ENCODE assay signal across 9 mouse cellular contexts in the genomic region with DNA sequence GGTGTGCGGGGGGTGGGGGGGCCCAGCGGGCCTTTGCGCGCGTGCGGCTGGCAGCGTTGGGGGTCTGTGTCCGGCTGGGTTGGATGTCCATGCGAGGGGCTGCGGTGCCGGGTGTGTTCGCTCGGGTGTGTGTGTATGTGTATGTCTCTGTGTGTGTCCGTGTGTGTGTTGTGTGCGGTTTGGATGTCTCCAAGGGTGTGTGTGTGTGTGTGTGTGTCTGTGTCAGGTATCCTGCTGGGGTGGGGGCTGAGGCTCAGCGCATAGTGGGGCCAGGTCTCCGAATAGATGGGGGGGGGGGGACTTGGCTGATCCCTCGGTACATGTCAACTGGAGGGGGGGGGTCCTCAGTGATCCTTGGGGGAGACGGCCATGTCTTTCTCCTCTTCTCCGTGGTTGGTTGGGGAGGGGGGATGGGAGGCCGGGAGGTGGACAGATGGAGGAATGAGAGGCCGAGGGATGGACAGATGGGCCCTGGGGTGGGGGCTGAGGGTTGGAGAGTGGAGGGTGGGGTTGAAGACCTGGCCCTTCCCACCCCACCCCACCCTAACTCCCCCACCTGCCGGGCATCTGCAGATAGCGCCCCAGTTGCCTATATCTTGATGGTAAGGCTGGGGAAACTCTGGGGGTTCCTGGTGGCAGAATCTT. TPM values are rescaled to one million over a fixed set of nuclear protein-coding genes. Genes with fewer than 3 reads are reported as not detected.
A peak's percentile ranks its signal among the peaks of the same experiment; 100 is the strongest.
DNase-seq lines count a peak whose midpoint lies in the region; ATAC-seq and TF ChIP-seq lines count a peak whose summit lies in the region.
"Had no signal": no experiment of that assay in that cellular context is flagged by ENCODE, and none has a peak within 500 bp of the region (broad histone marks: within the 10 kb centered on the region; RNA-seq: fewer than 3 reads in every experiment).

No protein-coding gene starts in this region.

- WGBS in heart, embryonic 15.5 days = 3% methylated on average over 23 of the region's 24 CpGs
- WGBS in forebrain, embryonic 12.5 days = 0% methylated on average over 24 of the region's 24 CpGs
- 2% methylated on average over 24 of the region's 24 CpGs for WGBS in liver, embryonic 15.5 days (ENCODE audit: insufficient replicate concordance)

- no peaks in the 10 kb centered on the region for H3K27me3 ChIP-seq in heart, embryonic 15.5 days
- H3K27me3 ChIP-seq in MEL (ENCODE audit: control insufficient read depth in 1 of 2, insufficient read depth in 2 of 2, low read length in 2 of 2) = no peaks in the 10 kb centered on the region
- no peaks in the 10 kb centered on the region for H3K27me3 ChIP-seq in forebrain, embryonic 12.5 days
- H3K27me3 ChIP-seq in liver, embryonic 15.5 days = peaks cover 33% of the 10 kb centered on the region

- intact Hi-C loops in heart, postnatal 36 days (cut with DNase I) = no loop called here

- DNase-seq in heart, postnatal 36 days = no peak
- DNase-seq in MEL (ENCODE audit: low read depth, low spot score) = no peak
- no peak for DNase-seq in layer of hippocampus, adult 18-20 months (ENCODE audit: low spot score in 2 of 2)
- DNase-seq in spleen, adult 12 weeks (ENCODE audit: low spot score) = no peak

- H3K27ac ChIP-seq in heart, embryonic 15.5 days = no peak overlapping the region
- H3K27ac ChIP-seq in MEL (ENCODE audit: control insufficient read depth, low read depth, low read length) = no peak overlapping the region
- peak overlapping the region; percentile 76 for H3K27ac ChIP-seq in forebrain, embryonic 12.5 days
- H3K27ac ChIP-seq in liver, embryonic 15.5 days (replicated peaks) = no peak overlapping the region

- TF ChIP-seq CTCF in MEL (IDR thresholded peaks at IDR 0.05 in 2 of 3, conservative IDR thresholded peaks at IDR 0.05 in 1 of 3; ENCODE audit: control insufficient read depth in 1 of 3, insufficient read depth in 1 of 3, low read depth in 2 of 3, low read length in 3 of 3, poor library complexity in 1 of 3, severe bottlenecking in 1 of 3) = no peak

- ATAC-seq in heart, embryonic 15.5 days (replicated peaks; ENCODE audit: insufficient number of reproducible peaks, insufficient read depth, low FRiP score, low read depth) = no peak
- ATAC-seq in forebrain, embryonic 12.5 days (ENCODE audit: low FRiP score) = peak; percentile 31; the same call in 1 of the 2 replicates
- no peak for ATAC-seq in liver, embryonic 15.5 days (ENCODE audit: insufficient read depth)
- no peak for ATAC-seq in activated CD4-positive, CD25-positive, alpha-beta regulatory T cell, adult 4 months

- peak overlapping the region; percentile 99 for H3K4me2 ChIP-seq in heart, embryonic 15.5 days
- peak overlapping the region; percentile 91 for H3K4me2 ChIP-seq in forebrain, embryonic 12.5 days
- peak overlapping the region; percentile 86 for H3K4me2 ChIP-seq in liver, embryonic 15.5 days

- H3K9me3 ChIP-seq in heart, embryonic 15.5 days (replicated peaks) = no peaks in the 10 kb centered on the region
- no peaks in the 10 kb centered on the region for H3K9me3 ChIP-seq in MEL (replicated peaks; ENCODE audit: insufficient read depth, low read length)
- H3K9me3 ChIP-seq in forebrain, embryonic 12.5 days = no peaks in the 10 kb centered on the region
- H3K9me3 ChIP-seq in liver, embryonic 15.5 days (replicated peaks) = no peaks in the 10 kb centered on the region

- no peak for TF ChIP-seq EP300 in MEL (IDR thresholded peaks at IDR 0.05; ENCODE audit: low read depth in 1 of 2, low read length in 2 of 2)

- TF ChIP-seq RAD21 in MEL (IDR thresholded peaks at IDR 0.05; ENCODE audit: low read depth, low read length) = no peak

- H3K4me3 ChIP-seq in heart, embryonic 15.5 days = peak overlapping the region; percentile 84
- H3K4me3 ChIP-seq in MEL (ENCODE audit: control insufficient read depth in 1 of 2, insufficient read depth in 1 of 2, low read depth in 2 of 2, low read length in 2 of 2) = peak overlapping the region; percentile 56 to 83
- peak overlapping the region; percentile 91 for H3K4me3 ChIP-seq in forebrain, embryonic 12.5 days (replicated peaks)
- peak overlapping the region; percentile 62 for H3K4me3 ChIP-seq in liver, embryonic 15.5 days (replicated peaks)

- peaks cover 10% of the 10 kb centered on the region; the same call in 1 of the 2 replicates for H3K4me1 ChIP-seq in heart, embryonic 15.5 days (replicated peaks)
- peaks cover 0 to 4% of the 10 kb centered on the region in 2 experiments; a peak in 2 of 4 replicates for H3K4me1 ChIP-seq in MEL (ENCODE audit: control insufficient read depth in 1 of 2, insufficient read depth in 2 of 2, low read length in 2 of 2)
- H3K4me1 ChIP-seq in forebrain, embryonic 12.5 days = peaks cover 13% of the 10 kb centered on the region
- peaks cover 4% of the 10 kb centered on the region for H3K4me1 ChIP-seq in liver, embryonic 15.5 days (replicated peaks)

- no peaks in the 10 kb centered on the region for H3K79me2 ChIP-seq in MEL (ENCODE audit: control insufficient read depth, insufficient read depth, low read length, poor library complexity)

- H3K36me3 ChIP-seq in heart, embryonic 15.5 days = no peaks in the 10 kb centered on the region
- no peaks in the 10 kb centered on the region for H3K36me3 ChIP-seq in MEL (ENCODE audit: control insufficient read depth in 1 of 2, insufficient read depth in 2 of 2, low read length in 2 of 2)
- peaks cover 30% of the 10 kb centered on the region for H3K36me3 ChIP-seq in forebrain, embryonic 12.5 days (replicated peaks)
- H3K36me3 ChIP-seq in liver, embryonic 15.5 days (replicated peaks) = no peaks in the 10 kb centered on the region

- peak overlapping the region; percentile 78 for H3K9ac ChIP-seq in heart, embryonic 15.5 days
- peak overlapping the region; percentile 69 for H3K9ac ChIP-seq in MEL (ENCODE audit: control insufficient read depth, low read depth, low read length, poor library complexity, severe bottlenecking)
- H3K9ac ChIP-seq in forebrain, embryonic 12.5 days = peak overlapping the region; percentile 94
- H3K9ac ChIP-seq in liver, embryonic 15.5 days = peak overlapping the region; percentile 30; the same call in 1 of the 2 replicates

- no peak for TF ChIP-seq POLR2A in MEL (IDR thresholded peaks at IDR 0.05; ENCODE audit: control insufficient read depth in 1 of 2, insufficient read depth in 1 of 2, low read depth in 1 of 2, low read length in 2 of 2, poor library complexity in 1 of 2)

RNA-seq across cellular contexts. Expression of gene Lrfn1, which starts 0.7 kb away (rescaled TPM):
- polyA plus RNA-seq in heart, embryonic 15.5 days (2015; fragmentation: Nextera tagmentation; extraction: Ambion mirVana) = 1.1 and 1.5 TPM in 2 replicates
- under 1 TPM; 0.38 to 0.86 TPM for total RNA-seq in heart, postnatal 36 days (2021)
- 1.2 and 1.9 TPM in 2 replicates for total RNA-seq in MEL (2012; rRNA removed)
- 1 to 10 TPM in 1 of 2 experiments, not detected in 1; 5.8 TPM for polyA plus RNA-seq in MEL (2012; ENCODE audit: insufficient read depth in 1 of 2, insufficient read length in 2 of 2, low read depth in 1 of 2, low replicate concordance in 2 of 2, missing spikeins in 1 of 2)
- 6.7 and 8.8 TPM in 2 replicates for polyA plus RNA-seq in forebrain, embryonic 12.5 days (2016; fragmentation: Nextera tagmentation; extraction: Ambion mirVana)
- 0.09 and 0.20 TPM in 2 replicates for polyA plus RNA-seq in liver, embryonic 15.5 days (2015; fragmentation: Nextera tagmentation; extraction: Ambion mirVana)
- total RNA-seq in layer of hippocampus, adult 18-20 months (2021) = 10 to 100 TPM; 75.5 to 81.1 TPM
- polyA plus RNA-seq in activated CD4-positive, CD25-positive, alpha-beta regulatory T cell, adult 4 months (2017; shearing (Covaris generic)) = not detected

RNA-seq across cellular contexts. Expression of gene Gmfg, which starts 15.2 kb away (rescaled TPM):
- polyA plus RNA-seq in heart, embryonic 15.5 days (2015; fragmentation: Nextera tagmentation; extraction: Ambion mirVana) = 9.6 and 20.9 TPM in 2 replicates
- total RNA-seq in heart, postnatal 36 days (2021) = 1 to 10 TPM; 4.6 to 7.2 TPM
- total RNA-seq in MEL (2012; rRNA removed) = 25.1 and 31.2 TPM in 2 replicates
- 10 to 100 TPM in 1 of 2 experiments, not detected in 1; 25.0 TPM for polyA plus RNA-seq in MEL (2012; ENCODE audit: insufficient read depth in 1 of 2, insufficient read length in 2 of 2, low read depth in 1 of 2, low replicate concordance in 2 of 2, missing spikeins in 1 of 2)
- 3.4 and 4.5 TPM in 2 replicates for polyA plus RNA-seq in forebrain, embryonic 12.5 days (2016; fragmentation: Nextera tagmentation; extraction: Ambion mirVana)
- 32.4 and 35.6 TPM in 2 replicates for polyA plus RNA-seq in liver, embryonic 15.5 days (2015; fragmentation: Nextera tagmentation; extraction: Ambion mirVana)
- total RNA-seq in layer of hippocampus, adult 18-20 months (2021) = 1 to 10 TPM; 2.2 to 2.4 TPM
- polyA plus RNA-seq in activated CD4-positive, CD25-positive, alpha-beta regulatory T cell, adult 4 months (2017; shearing (Covaris generic)) = 100 to 1,000 TPM; 694 to 773 TPM

RNA-seq across cellular contexts. Expression of gene Ifnl2, which starts 57.8 kb away (rescaled TPM):
- polyA plus RNA-seq in heart, embryonic 15.5 days (2015; fragmentation: Nextera tagmentation; extraction: Ambion mirVana) = not detected in 2 replicates
- not detected for total RNA-seq in heart, postnatal 36 days (2021)
- total RNA-seq in MEL (2012; rRNA removed) = not detected in 2 replicates
- polyA plus RNA-seq in MEL (2012; ENCODE audit: insufficient read depth in 1 of 2, insufficient read length in 2 of 2, low read depth in 1 of 2, low replicate concordance in 2 of 2, missing spikeins in 1 of 2) = not detected
- polyA plus RNA-seq in forebrain, embryonic 12.5 days (2016; fragmentation: Nextera tagmentation; extraction: Ambion mirVana) = not detected in 2 replicates
- not detected in 2 replicates for polyA plus RNA-seq in liver, embryonic 15.5 days (2015; fragmentation: Nextera tagmentation; extraction: Ambion mirVana)
- total RNA-seq in layer of hippocampus, adult 18-20 months (2021) = not detected
- polyA plus RNA-seq in activated CD4-positive, CD25-positive, alpha-beta regulatory T cell, adult 4 months (2017; shearing (Covaris generic)) = not detected
- total RNA-seq: left cerebral cortex, postnatal 10 days had no signal

RNA-seq across cellular contexts. Expression of gene Paf1, which starts 59.7 kb away (rescaled TPM):
- 66.8 and 73.0 TPM in 2 replicates for polyA plus RNA-seq in heart, embryonic 15.5 days (2015; fragmentation: Nextera tagmentation; extraction: Ambion mirVana)
- total RNA-seq in heart, postnatal 36 days (2021) = 10 to 100 TPM; 38.8 to 48.0 TPM
- 49.9 and 53.5 TPM in 2 replicates for total RNA-seq in MEL (2012; rRNA removed)
- polyA plus RNA-seq in MEL (2012; ENCODE audit: insufficient read depth in 1 of 2, insufficient read length in 2 of 2, low read depth in 1 of 2, low replicate concordance in 2 of 2, missing spikeins in 1 of 2) = 100 to 1,000 TPM in 1 of 2 experiments, 10 to 100 TPM in 1; 99.9 to 645 TPM
- 84.6 and 86.2 TPM in 2 replicates for polyA plus RNA-seq in forebrain, embryonic 12.5 days (2016; fragmentation: Nextera tagmentation; extraction: Ambion mirVana)
- 24.6 and 26.2 TPM in 2 replicates for polyA plus RNA-seq in liver, embryonic 15.5 days (2015; fragmentation: Nextera tagmentation; extraction: Ambion mirVana)
- total RNA-seq in layer of hippocampus, adult 18-20 months (2021) = 10 to 100 TPM; 64.9 to 69.3 TPM
- 10 to 100 TPM; 49.2 to 65.4 TPM for polyA plus RNA-seq in activated CD4-positive, CD25-positive, alpha-beta regulatory T cell, adult 4 months (2017; shearing (Covaris generic))

RNA-seq across cellular contexts. Expression of gene Med29, which starts 60.0 kb away (rescaled TPM):
- 42.0 and 45.7 TPM in 2 replicates for polyA plus RNA-seq in heart, embryonic 15.5 days (2015; fragmentation: Nextera tagmentation; extraction: Ambion mirVana)
- 10 to 100 TPM; 18.2 to 20.1 TPM for total RNA-seq in heart, postnatal 36 days (2021)
- 23.7 and 31.1 TPM in 2 replicates for total RNA-seq in MEL (2012; rRNA removed)
- polyA plus RNA-seq in MEL (2012; ENCODE audit: insufficient read depth in 1 of 2, insufficient read length in 2 of 2, low read depth in 1 of 2, low replicate concordance in 2 of 2, missing spikeins in 1 of 2) = 10 to 100 TPM in 1 of 2 experiments, not detected in 1; 39.6 TPM
- 43.1 and 43.6 TPM in 2 replicates for polyA plus RNA-seq in forebrain, embryonic 12.5 days (2016; fragmentation: Nextera tagmentation; extraction: Ambion mirVana)
- polyA plus RNA-seq in liver, embryonic 15.5 days (2015; fragmentation: Nextera tagmentation; extraction: Ambion mirVana) = 23.9 and 25.6 TPM in 2 replicates
- total RNA-seq in layer of hippocampus, adult 18-20 months (2021) = 10 to 100 TPM; 21.4 to 22.1 TPM
- 10 to 100 TPM; 29.7 to 30.6 TPM for polyA plus RNA-seq in activated CD4-positive, CD25-positive, alpha-beta regulatory T cell, adult 4 months (2017; shearing (Covaris generic))

Comparison
In these comparisons a context has a peak if more than half of its experiments do, and no peak if none do; other contexts are left out.
1. H3K9ac ChIP-seq: peak in every context shown above with its lines; median percentile 94 in forebrain, embryonic 12.5 days; 78 in heart, embryonic 15.5 days; 69 in MEL; 30 in liver, embryonic 15.5 days.
2. RNA of gene Gmfg, which starts 15.2 kb away (polyA plus RNA-seq): 694 to 773 TPM in activated CD4-positive, CD25-positive, alpha-beta regulatory T cell, adult 4 months; 32.4 to 35.6 TPM in liver, embryonic 15.5 days, 25.0 TPM in MEL, 9.6 to 20.9 TPM in heart, embryonic 15.5 days and 3.4 to 4.5 TPM in forebrain, embryonic 12.5 days; every median in the first group is over 10 times any median in the second.
3. Peak in every context shown above with its lines, with median percentiles within 50 percentile points of each other: H3K4me2 ChIP-seq and H3K4me3 ChIP-seq.